Mouse (Mus musculus): ENCODE data around the gene Stip1. TPM values are rescaled to one million over a fixed set of nuclear protein-coding genes. Genes with fewer than 3 reads are reported as not detected.

Gene Stip1
- polyA plus RNA-seq, 1 experiment from 2014 or later, result 207 TPM

DNA sequence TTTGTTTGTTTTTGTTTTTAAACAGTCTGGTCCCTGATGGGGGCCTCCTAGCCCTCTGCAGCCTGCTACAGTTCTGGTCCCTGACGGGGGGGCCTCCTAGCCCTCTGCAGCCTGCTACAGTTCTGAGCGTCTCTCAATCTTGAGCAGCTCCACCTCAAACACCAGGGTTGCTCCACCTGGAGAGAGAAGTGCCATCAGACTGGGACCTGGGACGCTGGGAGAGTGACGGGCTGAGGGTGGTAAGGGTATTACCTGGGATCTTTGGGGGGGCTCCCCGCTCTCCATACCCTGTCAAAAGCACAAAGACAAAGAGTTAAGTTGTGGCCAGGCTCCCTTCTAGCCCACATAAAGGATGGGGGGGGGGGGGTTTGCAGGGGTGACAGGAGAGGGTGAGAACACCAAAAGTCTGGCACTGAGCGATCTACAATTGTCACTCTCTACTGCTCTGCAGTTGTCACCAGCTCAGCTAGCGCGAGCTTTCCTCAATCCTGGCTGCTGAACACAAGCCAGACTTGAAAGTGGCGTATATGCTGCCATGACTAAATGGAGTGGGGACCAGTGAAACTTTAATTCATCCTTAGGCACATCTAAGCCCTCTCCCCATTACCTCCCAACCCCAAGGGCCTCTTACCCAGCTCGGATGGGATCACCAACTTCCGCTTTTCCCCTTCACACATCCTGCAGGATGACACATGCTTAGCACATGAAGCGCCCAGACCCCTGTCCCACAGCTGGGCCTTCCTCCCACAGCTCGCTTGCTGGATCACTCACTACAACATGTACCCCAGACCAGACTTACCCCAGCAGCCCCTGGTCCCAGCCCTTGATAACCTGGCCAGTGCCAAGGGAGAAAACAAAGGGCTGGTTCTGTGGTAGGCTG is 61.8 kb downstream of the Stip1 start:
- Histone ChIP-seq H3K9ac (replicated peaks; ENCODE audit: low read depth, low read length) (peak overlapping the region; percentile 64; the same call in 1 of the 2 replicates), H3K27me3 (ENCODE audit: control insufficient read depth, insufficient read depth, low read length) (no peaks in the 10 kb centered on the region), H3K36me3 (ENCODE audit: control insufficient read depth, insufficient read depth, low read length) (peaks cover 21% of the 10 kb centered on the region), H3K9me3 (ENCODE audit: control insufficient read depth, low read length) (no peaks in the 10 kb centered on the region), H3K27ac (ENCODE audit: low read depth, low read length) (no peak overlapping the region), H3K4me3 (ENCODE audit: low read depth, low read length) (peak overlapping the region; percentile 47; the same call in 1 of the 2 replicates), H3K4me2 (ENCODE audit: low read depth, low read length) (peak overlapping the region; percentile 73), H3K4me1 (ENCODE audit: control insufficient read depth, insufficient read depth, low read length) (peaks cover 33% of the 10 kb centered on the region)
- 89% methylated on average over 13 of the region's 13 CpGs for WGBS
- ATAC-seq (ENCODE audit: low read depth), result no peak

DNA sequence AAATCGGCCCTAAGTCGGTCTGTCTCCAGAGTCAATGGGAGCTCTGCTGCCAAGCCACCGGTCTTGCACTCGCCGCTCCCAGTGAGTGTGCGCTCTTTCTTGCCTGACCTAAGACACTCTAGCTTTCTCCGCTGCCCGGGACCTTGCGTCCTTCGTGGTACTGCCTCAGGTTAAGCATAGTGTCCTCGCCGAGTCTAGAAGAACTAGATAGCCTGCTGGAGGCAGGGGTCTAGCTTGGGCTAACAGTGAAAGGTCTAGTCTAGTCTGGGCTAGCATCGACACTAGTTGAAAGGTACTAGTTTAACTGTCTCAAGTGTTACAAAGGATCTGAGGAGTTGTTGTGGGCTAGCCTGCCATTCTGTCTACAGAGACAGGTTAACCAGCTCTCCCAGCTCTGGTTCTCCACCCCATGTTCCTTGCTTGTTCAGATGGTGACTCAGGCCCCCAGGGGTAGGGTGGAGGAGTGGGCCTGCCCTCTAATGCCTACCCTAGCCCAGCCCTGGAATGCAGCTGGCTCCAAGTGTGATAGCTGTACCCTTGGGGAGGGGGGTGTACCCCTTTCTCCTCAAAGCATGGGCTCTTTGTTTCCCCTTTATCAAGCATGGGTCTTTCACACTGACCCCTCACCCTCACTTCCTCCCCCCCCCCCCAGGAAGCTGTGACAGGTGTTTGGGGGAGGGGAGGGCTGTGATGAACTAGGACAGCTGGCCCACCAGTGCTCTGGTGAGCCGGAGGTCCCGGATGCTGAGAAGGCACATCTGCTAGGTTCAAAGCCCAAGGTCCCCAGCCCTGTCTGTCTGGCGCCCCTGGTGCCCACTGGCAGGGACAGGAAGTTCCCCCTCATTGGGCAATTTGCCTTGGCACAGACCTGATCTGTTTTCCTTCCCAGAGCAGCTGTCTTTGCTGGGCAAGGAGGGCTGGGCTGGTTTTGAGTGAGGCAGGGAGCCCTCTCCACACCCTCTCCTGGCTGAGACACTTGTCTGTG is 63.9 kb downstream of the Stip1 start, which contains the start of gene Plcb3:
Plcb3 (minus strand) TSS at position 934 of the 985 bp plus-strand sequence.
- Histone ChIP-seq H3K4me1 (ENCODE audit: control insufficient read depth, insufficient read depth, low read length) (peaks cover 30% of the 10 kb centered on the region), H3K4me3 (ENCODE audit: low read depth, low read length) (peak within 1 kb of the TSS; percentile 78), H3K27me3 (ENCODE audit: control insufficient read depth, insufficient read depth, low read length) (no peaks in the 10 kb centered on the region), H3K9me3 (ENCODE audit: control insufficient read depth, low read length) (no peaks in the 10 kb centered on the region), H3K36me3 (ENCODE audit: control insufficient read depth, insufficient read depth, low read length) (peaks cover 14% of the 10 kb centered on the region), H3K4me2 (ENCODE audit: low read depth, low read length) (peak within 1 kb of the TSS; percentile 90), H3K9ac (replicated peaks; ENCODE audit: low read depth, low read length) (peak within 1 kb of the TSS; percentile 81), H3K27ac (ENCODE audit: low read depth, low read length) (peak within 1 kb of the TSS; percentile 92)
- ATAC-seq (ENCODE audit: low read depth), result no peak
- under 1% methylated on average over 16 of the region's 16 CpGs for WGBS

DNA sequence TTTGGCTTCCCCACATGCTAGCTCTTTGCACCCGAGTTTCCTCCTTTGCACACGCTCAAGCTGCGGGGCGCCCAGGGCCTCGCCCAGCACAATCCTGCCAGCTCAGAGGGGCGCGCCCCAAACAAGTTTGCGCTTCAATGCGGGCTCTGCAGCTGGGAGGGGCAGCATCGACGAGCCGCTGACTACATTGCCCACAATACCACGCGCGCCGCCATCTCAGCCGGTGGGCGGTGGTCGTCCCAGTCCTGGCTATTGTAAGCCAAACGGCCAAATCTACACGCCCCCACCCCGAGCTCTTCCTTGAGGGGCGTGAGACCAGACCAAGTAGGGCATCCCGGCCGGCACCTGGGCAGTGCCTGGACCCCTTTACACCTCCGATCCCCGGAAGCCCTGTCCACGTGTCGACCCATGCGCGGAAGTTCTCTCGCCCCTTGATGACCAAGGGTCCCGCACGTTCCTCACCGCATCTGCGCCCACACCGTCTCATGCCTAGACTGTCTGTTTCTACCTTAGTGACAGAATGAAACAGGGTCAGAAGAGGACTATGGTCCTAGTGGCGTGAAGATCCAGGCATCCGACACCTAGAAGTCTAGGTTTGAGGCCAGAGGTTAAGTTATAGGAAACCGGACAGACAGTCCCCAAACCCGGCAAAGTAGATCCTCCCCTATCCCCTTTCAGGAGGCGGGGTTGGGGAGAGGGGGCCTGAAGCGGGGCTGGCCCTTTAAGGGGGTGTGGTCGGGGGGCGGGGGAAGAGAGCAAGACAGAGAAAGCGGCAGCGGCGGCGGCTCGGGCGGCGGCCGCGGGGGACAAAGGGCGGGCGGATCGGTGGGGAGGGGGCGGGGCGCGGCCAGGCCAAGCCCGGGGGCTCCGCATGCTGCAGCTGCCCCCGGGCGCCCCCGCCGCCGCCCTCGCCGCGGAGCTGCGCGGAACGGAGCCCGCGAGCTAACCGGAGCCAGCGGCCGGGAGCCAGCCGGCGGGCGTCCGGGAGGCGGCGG is 65.3 kb downstream of the Stip1 start, which contains the start of gene Ppp1r14b:
Ppp1r14b (plus strand) TSS at position 758 of the 995 bp plus-strand sequence.
- peaks cover 14% of the 10 kb centered on the region for H3K36me3 ChIP-seq (ENCODE audit: control insufficient read depth, insufficient read depth, low read length)
- H3K27me3 ChIP-seq (ENCODE audit: control insufficient read depth, insufficient read depth, low read length), result no peaks in the 10 kb centered on the region
- peak within 1 kb of the TSS; percentile 78 for H3K4me3 ChIP-seq (ENCODE audit: low read depth, low read length)
- WGBS, result 2% methylated on average over 65 of the region's 84 CpGs
- H3K4me1 ChIP-seq (ENCODE audit: control insufficient read depth, insufficient read depth, low read length), result peaks cover 34% of the 10 kb centered on the region
- no peaks in the 10 kb centered on the region for H3K9me3 ChIP-seq (ENCODE audit: control insufficient read depth, low read length)
- H3K4me2 ChIP-seq (ENCODE audit: low read depth, low read length), result peak within 1 kb of the TSS; percentile 90
- peak within 1 kb of the TSS; percentile 92 for H3K27ac ChIP-seq (ENCODE audit: low read depth, low read length)
- peak within 1 kb of the TSS; percentile 81 for H3K9ac ChIP-seq (replicated peaks; ENCODE audit: low read depth, low read length)
- peak; percentile 60 for ATAC-seq (ENCODE audit: low read depth)

DNA sequence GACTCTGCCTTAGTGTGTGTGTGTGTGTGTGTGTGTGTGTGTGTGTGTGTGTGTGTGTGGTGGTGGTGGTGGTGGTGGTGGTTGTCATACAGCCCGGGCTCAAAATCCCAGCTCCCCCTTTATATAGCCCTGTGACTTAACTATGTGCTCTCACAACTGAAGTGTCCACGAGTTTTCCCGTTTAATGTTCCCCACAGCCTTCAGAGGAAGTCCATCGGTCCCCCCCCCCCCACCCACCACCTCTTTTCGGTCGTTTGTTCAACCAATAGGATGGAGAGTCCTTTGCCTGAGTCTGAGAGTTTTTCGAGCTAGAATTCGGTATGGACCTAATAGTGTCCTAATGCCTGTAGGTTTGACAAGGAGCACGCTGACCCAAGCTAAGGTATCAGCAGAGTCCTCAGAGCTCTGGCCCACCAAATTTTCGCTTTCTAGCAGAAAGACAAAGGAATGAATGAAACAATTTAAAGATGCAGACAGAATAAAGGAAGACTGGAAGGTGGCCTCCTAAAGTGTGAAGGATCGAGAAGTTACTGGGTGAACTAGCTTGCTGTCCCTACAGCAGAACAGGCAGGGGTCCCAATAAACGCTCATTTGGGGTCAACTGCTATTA is 66.1 kb downstream of the Stip1 start:
- WGBS, result 33% methylated on average over 12 of the region's 12 CpGs
- Histone ChIP-seq H3K4me2 (ENCODE audit: low read depth, low read length) (peak overlapping the region; percentile 57), H3K4me3 (ENCODE audit: low read depth, low read length) (peak overlapping the region; percentile 78), H3K9me3 (ENCODE audit: control insufficient read depth, low read length) (no peaks in the 10 kb centered on the region), H3K36me3 (ENCODE audit: control insufficient read depth, insufficient read depth, low read length) (peaks cover 14% of the 10 kb centered on the region), H3K27me3 (ENCODE audit: control insufficient read depth, insufficient read depth, low read length) (no peaks in the 10 kb centered on the region; the same call in 1 of the 2 replicates), H3K27ac (ENCODE audit: low read depth, low read length) (peak overlapping the region; percentile 92; the same call in 1 of the 2 replicates), H3K9ac (replicated peaks; ENCODE audit: low read depth, low read length) (peak overlapping the region; percentile 81; the same call in 1 of the 2 replicates), H3K4me1 (ENCODE audit: control insufficient read depth, insufficient read depth, low read length) (peaks cover 26% of the 10 kb centered on the region)
- ATAC-seq (ENCODE audit: low read depth), result no peak

DNA sequence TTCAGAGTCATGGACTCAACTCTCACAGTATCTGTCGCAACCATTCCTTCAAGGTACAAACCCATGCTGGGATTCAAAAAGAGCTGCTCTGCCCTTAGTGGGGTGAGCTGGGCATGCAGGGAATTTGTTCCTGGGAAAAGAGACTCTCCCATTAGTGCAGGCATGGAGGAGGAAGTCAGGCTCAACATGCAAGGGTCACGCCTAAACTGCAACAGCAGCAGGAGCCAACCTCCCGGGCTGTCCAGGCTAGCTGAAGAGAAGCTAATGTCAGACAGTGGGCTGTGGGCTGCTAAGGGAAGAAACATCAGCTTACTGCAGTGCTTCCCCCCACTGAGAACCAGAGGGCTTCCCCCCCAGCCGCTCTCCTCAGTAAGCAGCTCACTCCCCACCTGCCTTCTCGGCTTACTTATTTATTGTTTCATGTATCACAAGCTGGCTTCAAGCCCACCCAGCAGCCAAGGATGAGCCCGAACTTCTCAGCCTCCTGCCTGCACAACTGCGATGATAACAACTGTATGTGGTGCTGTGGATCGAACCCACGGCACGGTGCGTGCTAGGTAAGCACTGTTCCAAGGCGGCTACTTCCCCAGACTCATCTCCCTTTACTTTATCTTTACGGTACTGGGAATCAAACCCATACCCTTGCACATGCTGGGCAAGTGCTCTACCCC is 67.4 kb downstream of the Stip1 start:
- no peak for ATAC-seq (ENCODE audit: low read depth)
- no peak overlapping the region for H3K27ac ChIP-seq (ENCODE audit: low read depth, low read length)

DNA sequence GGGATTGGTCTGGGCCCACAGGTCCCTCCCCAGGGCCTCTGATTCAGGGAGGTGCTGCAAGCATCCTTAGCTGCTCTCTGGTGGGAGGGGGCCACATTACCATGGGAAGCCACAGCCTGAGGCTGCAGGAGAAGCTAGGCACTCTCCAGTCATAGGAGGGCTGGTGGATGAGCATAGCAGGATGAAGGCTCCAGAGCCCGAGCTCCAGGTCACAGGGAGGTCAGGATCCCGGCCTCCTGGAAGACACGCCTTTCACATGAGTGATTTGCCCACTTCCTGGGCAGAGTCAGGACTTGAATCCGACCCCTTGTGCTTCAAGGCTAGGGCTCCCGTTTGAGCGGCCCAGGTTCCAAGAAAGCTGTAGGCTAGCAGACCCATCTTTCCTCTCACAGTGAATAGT is 68.1 kb downstream of the Stip1 start:
- H3K9me3 ChIP-seq (ENCODE audit: control insufficient read depth, low read length), result no peaks in the 10 kb centered on the region
- no peaks in the 10 kb centered on the region for H3K36me3 ChIP-seq (ENCODE audit: control insufficient read depth, insufficient read depth, low read length)
- H3K27me3 ChIP-seq (ENCODE audit: control insufficient read depth, insufficient read depth, low read length), result no peaks in the 10 kb centered on the region; the same call in 1 of the 2 replicates
- no peak overlapping the region for H3K4me2 ChIP-seq (ENCODE audit: low read depth, low read length)
- ATAC-seq (ENCODE audit: low read depth), result no peak
- 24% methylated on average over 6 of the region's 6 CpGs for WGBS
- H3K4me3 ChIP-seq (ENCODE audit: low read depth, low read length), result no peak overlapping the region
- no peak overlapping the region for H3K9ac ChIP-seq (replicated peaks; ENCODE audit: low read depth, low read length)
- peaks cover 12% of the 10 kb centered on the region for H3K4me1 ChIP-seq (ENCODE audit: control insufficient read depth, insufficient read depth, low read length)
- H3K27ac ChIP-seq (ENCODE audit: low read depth, low read length), result no peak overlapping the region

More for the DNA sequence above, 67.4 kb downstream of the Stip1 start:
- Histone ChIP-seq H3K4me1 (ENCODE audit: control insufficient read depth, insufficient read depth, low read length) (peaks cover 18% of the 10 kb centered on the region), H3K9me3 (ENCODE audit: control insufficient read depth, low read length) (no peaks in the 10 kb centered on the region), H3K36me3 (ENCODE audit: control insufficient read depth, insufficient read depth, low read length) (peaks cover 2% of the 10 kb centered on the region), H3K4me3 (ENCODE audit: low read depth, low read length) (no peak overlapping the region), H3K9ac (replicated peaks; ENCODE audit: low read depth, low read length) (no peak overlapping the region), H3K27me3 (ENCODE audit: control insufficient read depth, insufficient read depth, low read length) (no peaks in the 10 kb centered on the region; the same call in 1 of the 2 replicates), H3K4me2 (ENCODE audit: low read depth, low read length) (no peak overlapping the region)
- 78% methylated on average over 13 of the region's 13 CpGs for WGBS

Data from neural tube, embryonic 14.5 days (tissue).